Mouse (Mus musculus): Measurements from ENCODE around the gene Pcbp4. TPM values are rescaled to one million over a fixed set of nuclear protein-coding genes. Genes with fewer than 3 reads are reported as not detected.

Pcbp4 gene
- polyA plus RNA-seq, 2 experiments: 88.0 to 238 TPM

DNA sequence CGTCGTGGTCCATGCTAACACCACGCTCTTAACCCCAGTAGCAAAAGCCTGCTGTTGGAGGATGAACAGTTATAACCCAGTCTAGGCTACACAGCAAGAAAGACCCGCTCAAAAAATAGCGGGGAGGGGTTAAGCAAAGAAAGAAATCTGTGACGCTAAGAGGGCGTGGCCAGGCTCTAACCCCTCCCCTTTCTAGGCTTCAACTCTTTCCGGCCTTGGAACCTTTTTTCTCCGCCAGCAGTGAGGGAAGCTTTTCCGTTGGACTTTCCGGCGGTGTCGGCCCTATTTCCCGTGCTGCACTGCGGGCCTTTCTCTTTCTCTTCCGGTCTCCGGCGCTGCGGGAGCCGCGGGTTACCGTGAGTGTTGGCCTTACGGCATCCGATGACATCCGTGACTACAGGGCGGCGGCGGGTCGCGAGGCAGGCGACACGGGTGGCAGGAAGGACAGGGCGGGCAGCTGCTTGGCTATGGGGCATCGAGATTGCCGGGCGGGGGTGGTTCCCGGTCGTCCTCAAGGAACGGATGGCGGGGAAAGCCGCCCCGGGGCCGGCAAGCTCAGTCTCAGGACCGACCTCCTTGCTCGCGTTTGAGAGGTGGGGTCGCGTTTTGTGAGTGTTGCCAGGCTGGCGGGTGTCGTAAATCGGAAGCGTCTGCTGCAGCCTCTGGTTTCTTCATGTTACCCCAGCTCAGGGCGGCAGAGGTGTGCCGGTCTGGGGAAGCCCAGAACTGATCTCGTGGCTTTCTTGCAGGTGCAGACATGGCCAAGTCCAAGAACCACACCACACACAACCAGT, 23.7 kb upstream of the Pcbp4 start, which contains the start of gene Rpl29:
Gene Rpl29 (plus strand): TSS at position 234 of the 794 bp plus-strand sequence.
- peak within 1 kb of the TSS; percentile 91 for H3K4me3 ChIP-seq (replicated peaks; ENCODE audit: low read length)
- H3K4me1 ChIP-seq (ENCODE audit: control insufficient read depth, insufficient read depth, low read length): peaks cover 8% of the 10 kb centered on the region; the same call in 1 of the 2 replicates
- H3K4me2 ChIP-seq (replicated peaks; ENCODE audit: low read depth, low read length, severe bottlenecking): peak within 1 kb of the TSS; percentile 88
- H3K36me3 ChIP-seq (ENCODE audit: control insufficient read depth, insufficient read depth, low read length): peaks cover 39% of the 10 kb centered on the region
- H3K9me3 ChIP-seq (ENCODE audit: control insufficient read depth, low read length): no peaks in the 10 kb centered on the region
- H3K9ac ChIP-seq (ENCODE audit: low read depth, low read length, severe bottlenecking): peak within 1 kb of the TSS; percentile 96
- DNase-seq (ENCODE audit: low spot score) (peak; percentile 100), ATAC-seq (ENCODE audit: low FRiP score, low read depth) (peak; percentile 94)
- H3K27ac ChIP-seq (replicated peaks; ENCODE audit: low read depth, low read length): peak within 1 kb of the TSS; percentile 97
- WGBS: under 1% methylated on average over 55 of the region's 55 CpGs
- TF ChIP-seq POLR2A (IDR thresholded peaks at IDR 0.05; ENCODE audit: borderline replicate concordance, extremely low read depth, insufficient read depth, insufficient read length): peak; percentile 50; the same call in 1 of the 2 replicates
- H3K27me3 ChIP-seq (ENCODE audit: control insufficient read depth, insufficient read depth, low read length): no peaks in the 10 kb centered on the region

DNA sequence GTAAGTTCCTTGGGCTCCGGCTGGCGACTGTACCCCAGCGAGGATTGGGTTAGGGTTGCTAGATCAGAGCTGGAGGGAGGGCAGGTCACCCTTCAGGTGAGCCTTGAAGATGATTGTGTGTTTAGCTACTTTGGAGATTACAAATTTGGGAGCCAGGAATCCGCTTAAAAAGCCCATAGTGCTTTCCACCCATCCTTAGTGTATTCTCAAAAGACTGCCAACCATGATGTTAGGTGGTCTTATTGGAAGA, 23.2 kb upstream of the Pcbp4 start:
- H3K9ac ChIP-seq (ENCODE audit: low read depth, low read length, severe bottlenecking): peak overlapping the region; percentile 96
- TF ChIP-seq POLR2A (IDR thresholded peaks at IDR 0.05; ENCODE audit: borderline replicate concordance, extremely low read depth, insufficient read depth, insufficient read length): no peak
- H3K27ac ChIP-seq (replicated peaks; ENCODE audit: low read depth, low read length): peak overlapping the region; percentile 97
- ATAC-seq (ENCODE audit: low FRiP score, low read depth) (no peak), DNase-seq (ENCODE audit: low spot score) (no peak)
- peaks cover 42% of the 10 kb centered on the region for H3K36me3 ChIP-seq (ENCODE audit: control insufficient read depth, insufficient read depth, low read length)
- peak overlapping the region; percentile 91 for H3K4me3 ChIP-seq (replicated peaks; ENCODE audit: low read length)
- peak overlapping the region; percentile 88 for H3K4me2 ChIP-seq (replicated peaks; ENCODE audit: low read depth, low read length, severe bottlenecking)
- 1% methylated on average over 4 of the region's 4 CpGs for WGBS
- H3K4me1 ChIP-seq (ENCODE audit: control insufficient read depth, insufficient read depth, low read length): peaks cover 8% of the 10 kb centered on the region; the same call in 1 of the 2 replicates
- H3K27me3 ChIP-seq (ENCODE audit: control insufficient read depth, insufficient read depth, low read length): no peaks in the 10 kb centered on the region
- H3K9me3 ChIP-seq (ENCODE audit: control insufficient read depth, low read length): no peaks in the 10 kb centered on the region

DNA sequence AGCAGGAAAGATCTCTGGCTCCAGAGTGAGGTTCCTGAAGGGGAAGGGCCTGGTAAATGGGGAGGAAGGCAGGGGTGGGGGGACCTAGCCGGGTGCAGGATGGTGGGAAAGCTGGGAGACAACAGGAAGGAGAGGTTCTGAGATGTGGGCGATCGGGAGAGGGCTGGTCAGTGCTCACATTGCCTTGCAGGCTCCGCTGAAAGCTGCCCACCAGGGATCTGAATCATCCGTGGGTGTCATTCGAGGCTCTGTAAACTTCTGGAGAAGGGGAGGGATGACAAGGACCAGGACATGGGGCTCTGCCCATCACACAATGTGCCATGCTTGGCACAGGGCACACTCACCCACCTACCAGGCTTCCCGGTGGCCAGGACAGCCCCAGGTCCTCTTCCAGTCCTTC, 19.7 kb upstream of the Pcbp4 start:
- DNase-seq (ENCODE audit: low spot score): no peak
- Histone ChIP-seq H3K27ac (replicated peaks; ENCODE audit: low read depth, low read length) (no peak overlapping the region), H3K9ac (ENCODE audit: low read depth, low read length, severe bottlenecking) (no peak overlapping the region), H3K36me3 (ENCODE audit: control insufficient read depth, insufficient read depth, low read length) (peaks cover 44% of the 10 kb centered on the region), H3K4me1 (ENCODE audit: control insufficient read depth, insufficient read depth, low read length) (peaks cover 15% of the 10 kb centered on the region), H3K4me3 (replicated peaks; ENCODE audit: low read length) (no peak overlapping the region), H3K27me3 (ENCODE audit: control insufficient read depth, insufficient read depth, low read length) (no peaks in the 10 kb centered on the region), H3K9me3 (ENCODE audit: control insufficient read depth, low read length) (no peaks in the 10 kb centered on the region), H3K4me2 (replicated peaks; ENCODE audit: low read depth, low read length, severe bottlenecking) (no peak overlapping the region)
- 62% methylated on average over 6 of the region's 7 CpGs for WGBS
- TF ChIP-seq POLR2A (IDR thresholded peaks at IDR 0.05; ENCODE audit: borderline replicate concordance, extremely low read depth, insufficient read depth, insufficient read length): no peak
- no peak for ATAC-seq (ENCODE audit: low FRiP score, low read depth)

DNA sequence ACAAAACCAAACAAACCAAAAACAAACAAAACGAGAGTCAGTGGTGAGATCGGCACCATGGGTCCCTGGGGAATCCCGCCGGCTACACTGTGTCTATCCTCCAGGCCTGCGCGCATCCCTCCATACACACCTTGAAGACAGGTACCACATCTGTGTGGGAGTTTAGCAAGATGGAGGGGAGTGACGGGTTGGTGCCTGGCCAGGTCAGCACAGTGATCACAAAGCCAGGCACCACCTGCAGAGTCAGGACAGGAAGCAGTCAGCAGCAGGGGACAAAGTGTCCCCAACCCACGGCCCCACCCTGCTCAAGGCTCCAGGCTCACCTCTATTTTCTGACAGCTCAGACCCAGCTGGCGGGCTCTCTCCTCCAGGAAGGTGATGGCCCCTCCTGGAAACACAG, 16.5 kb upstream of the Pcbp4 start:
- Histone ChIP-seq H3K4me2 (replicated peaks; ENCODE audit: low read depth, low read length, severe bottlenecking) (no peak overlapping the region), H3K27ac (replicated peaks; ENCODE audit: low read depth, low read length) (no peak overlapping the region), H3K9ac (ENCODE audit: low read depth, low read length, severe bottlenecking) (0 out of 2 replicates have a peak overlapping the region, but pooled peaks have one; percentile 3), H3K9me3 (ENCODE audit: control insufficient read depth, low read length) (no peaks in the 10 kb centered on the region), H3K4me3 (replicated peaks; ENCODE audit: low read length) (no peak overlapping the region), H3K36me3 (ENCODE audit: control insufficient read depth, insufficient read depth, low read length) (peaks cover 38% of the 10 kb centered on the region), H3K27me3 (ENCODE audit: control insufficient read depth, insufficient read depth, low read length) (no peaks in the 10 kb centered on the region), H3K4me1 (ENCODE audit: control insufficient read depth, insufficient read depth, low read length) (peaks cover 12% of the 10 kb centered on the region)
- ATAC-seq (ENCODE audit: low FRiP score, low read depth): no peak
- no peak for TF ChIP-seq POLR2A (IDR thresholded peaks at IDR 0.05; ENCODE audit: borderline replicate concordance, extremely low read depth, insufficient read depth, insufficient read length)
- DNase-seq (ENCODE audit: low spot score): no peak
- WGBS: 86% methylated on average over 9 of the region's 9 CpGs

DNA sequence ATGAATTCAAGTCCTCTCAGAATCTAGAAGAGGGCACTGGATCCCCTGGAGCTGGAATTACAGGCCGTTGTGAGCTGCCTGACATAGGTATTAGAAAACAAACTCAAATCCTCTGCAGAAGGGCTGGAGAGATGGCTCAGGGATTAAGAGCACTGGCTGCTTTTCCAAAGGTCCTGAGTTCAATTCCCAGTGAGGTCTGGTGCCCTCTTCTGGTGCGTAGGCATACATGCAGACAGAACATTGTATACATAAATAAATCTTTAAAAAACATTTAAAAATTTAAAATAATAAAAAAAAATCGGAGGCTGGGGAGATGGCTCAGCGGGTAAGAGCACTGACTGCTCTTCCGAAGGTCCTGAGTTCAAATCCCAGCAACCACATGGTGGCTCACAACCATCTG, 10.4 kb upstream of the Pcbp4 start:
- WGBS: 78% methylated on average over 5 of the region's 5 CpGs
- Histone ChIP-seq H3K9me3 (ENCODE audit: control insufficient read depth, low read length) (no peaks in the 10 kb centered on the region), H3K27me3 (ENCODE audit: control insufficient read depth, insufficient read depth, low read length) (no peaks in the 10 kb centered on the region), H3K9ac (ENCODE audit: low read depth, low read length, severe bottlenecking) (no peak overlapping the region), H3K4me2 (replicated peaks; ENCODE audit: low read depth, low read length, severe bottlenecking) (no peak overlapping the region), H3K27ac (replicated peaks; ENCODE audit: low read depth, low read length) (no peak overlapping the region), H3K4me1 (ENCODE audit: control insufficient read depth, insufficient read depth, low read length) (peaks cover 9% of the 10 kb centered on the region), H3K4me3 (replicated peaks; ENCODE audit: low read length) (no peak overlapping the region), H3K36me3 (ENCODE audit: control insufficient read depth, insufficient read depth, low read length) (peaks cover 5% of the 10 kb centered on the region; the same call in 1 of the 2 replicates)
- no peak for DNase-seq (ENCODE audit: low spot score)
- no peak for ATAC-seq (ENCODE audit: low FRiP score, low read depth)
- no peak for TF ChIP-seq POLR2A (IDR thresholded peaks at IDR 0.05; ENCODE audit: borderline replicate concordance, extremely low read depth, insufficient read depth, insufficient read length)
